Mouse (Mus musculus): ENCODE data around the gene Btbd2. TPM values are rescaled to one million over a fixed set of nuclear protein-coding genes. Genes with fewer than 3 reads are reported as not detected.

Gene Btbd2
- polyA plus RNA-seq, 1 experiment = 49.5 TPM

- WGBS = 73% methylated on average over 3 of the region's 3 CpGs
- no peak for DNase-seq (ENCODE audit: low read depth in 1 of 2, low spot score in 2 of 2)
- peaks cover 45% of the 10 kb centered on the region for H3K4me1 ChIP-seq (ENCODE audit: control insufficient read depth, insufficient read depth, insufficient read length)
- TF ChIP-seq POLR2A (IDR thresholded peaks at IDR 0.05; ENCODE audit: low read depth, low read length) (no peak), CTCF (IDR thresholded peaks at IDR 0.05; ENCODE audit: extremely low read depth, insufficient read depth, insufficient read length, insufficient replicate concordance) (no peak)
- no peak overlapping the region for H3K4me3 ChIP-seq (ENCODE audit: extremely low read depth, insufficient read depth, insufficient read length)
- H3K27ac ChIP-seq (ENCODE audit: insufficient read depth, low read length) = peak overlapping the region; percentile 83
- no peaks in the 10 kb centered on the region for H3K27me3 ChIP-seq (ENCODE audit: control insufficient read depth, insufficient read depth, low read length)
- H3K36me3 ChIP-seq (ENCODE audit: control insufficient read depth, insufficient read depth, low read length) = peaks cover 21% of the 10 kb centered on the region
Measured at GRCm38 (mm10) chr10:80611905-80612304, 45.0 kb downstream of the Btbd2 start.

GRCm38 (mm10) chr10:80611024-80611423 lies 45.8 kb downstream of the Btbd2 start:
- no peaks in the 10 kb centered on the region for H3K27me3 ChIP-seq (ENCODE audit: control insufficient read depth, insufficient read depth, low read length)
- H3K4me3 ChIP-seq (ENCODE audit: extremely low read depth, insufficient read depth, insufficient read length) = no peak overlapping the region
- H3K27ac ChIP-seq (ENCODE audit: insufficient read depth, low read length) = peak overlapping the region; percentile 83
- H3K4me1 ChIP-seq (ENCODE audit: control insufficient read depth, insufficient read depth, insufficient read length) = peaks cover 53% of the 10 kb centered on the region
- DNase-seq (ENCODE audit: low read depth in 1 of 2, low spot score in 2 of 2) = peak in 1 of 2 experiments; percentile 69
- WGBS = 23% methylated on average over 4 of the region's 4 CpGs
- peaks cover 28% of the 10 kb centered on the region for H3K36me3 ChIP-seq (ENCODE audit: control insufficient read depth, insufficient read depth, low read length)
- TF ChIP-seq CTCF (IDR thresholded peaks at IDR 0.05; ENCODE audit: extremely low read depth, insufficient read depth, insufficient read length, insufficient replicate concordance) (peak; percentile 73; the same call in 1 of the 2 replicates), POLR2A (IDR thresholded peaks at IDR 0.05; ENCODE audit: low read depth, low read length) (no peak)

GRCm38 (mm10) chr10:80610116-80610785 lies 46.6 kb downstream of the Btbd2 start:
- no peak overlapping the region for H3K4me3 ChIP-seq (ENCODE audit: extremely low read depth, insufficient read depth, insufficient read length)
- TF ChIP-seq POLR2A (IDR thresholded peaks at IDR 0.05; ENCODE audit: low read depth, low read length) (no peak), CTCF (IDR thresholded peaks at IDR 0.05; ENCODE audit: extremely low read depth, insufficient read depth, insufficient read length, insufficient replicate concordance) (no peak)
- H3K27me3 ChIP-seq (ENCODE audit: control insufficient read depth, insufficient read depth, low read length) = no peaks in the 10 kb centered on the region
- peaks cover 23% of the 10 kb centered on the region for H3K36me3 ChIP-seq (ENCODE audit: control insufficient read depth, insufficient read depth, low read length)
- H3K4me1 ChIP-seq (ENCODE audit: control insufficient read depth, insufficient read depth, insufficient read length) = peaks cover 53% of the 10 kb centered on the region
- WGBS = 54% methylated on average over 9 of the region's 9 CpGs
- peak overlapping the region; percentile 83 for H3K27ac ChIP-seq (ENCODE audit: insufficient read depth, low read length)
- no peak for DNase-seq (ENCODE audit: low read depth in 1 of 2, low spot score in 2 of 2)

- DNase-seq (ENCODE audit: low read depth in 1 of 2, low spot score in 2 of 2) = no peak
- WGBS = 91% methylated on average over 10 of the region's 10 CpGs
- H3K4me3 ChIP-seq (ENCODE audit: extremely low read depth, insufficient read depth, insufficient read length) = no peak overlapping the region
- peaks cover 60% of the 10 kb centered on the region for H3K4me1 ChIP-seq (ENCODE audit: control insufficient read depth, insufficient read depth, insufficient read length)
- no peak for TF ChIP-seq POLR2A (IDR thresholded peaks at IDR 0.05; ENCODE audit: low read depth, low read length)
- TF ChIP-seq CTCF (IDR thresholded peaks at IDR 0.05; ENCODE audit: extremely low read depth, insufficient read depth, insufficient read length, insufficient replicate concordance) = no peak
- peak overlapping the region; percentile 83 for H3K27ac ChIP-seq (ENCODE audit: insufficient read depth, low read length)
- peaks cover 17% of the 10 kb centered on the region for H3K36me3 ChIP-seq (ENCODE audit: control insufficient read depth, insufficient read depth, low read length)
- no peaks in the 10 kb centered on the region for H3K27me3 ChIP-seq (ENCODE audit: control insufficient read depth, insufficient read depth, low read length)
Measured at GRCm38 (mm10) chr10:80609269-80609924, 47.5 kb downstream of the Btbd2 start.

- no peak overlapping the region for H3K4me3 ChIP-seq (ENCODE audit: extremely low read depth, insufficient read depth, insufficient read length)
- DNase-seq (ENCODE audit: low read depth in 1 of 2, low spot score in 2 of 2) = no peak
- 90% methylated on average over 3 of the region's 3 CpGs for WGBS
- TF ChIP-seq CTCF (IDR thresholded peaks at IDR 0.05; ENCODE audit: extremely low read depth, insufficient read depth, insufficient read length, insufficient replicate concordance) (no peak), POLR2A (IDR thresholded peaks at IDR 0.05; ENCODE audit: low read depth, low read length) (no peak)
- no peaks in the 10 kb centered on the region for H3K27me3 ChIP-seq (ENCODE audit: control insufficient read depth, insufficient read depth, low read length)
- H3K36me3 ChIP-seq (ENCODE audit: control insufficient read depth, insufficient read depth, low read length) = peaks cover 17% of the 10 kb centered on the region
- peak overlapping the region; percentile 21 for H3K27ac ChIP-seq (ENCODE audit: insufficient read depth, low read length)
- peaks cover 63% of the 10 kb centered on the region for H3K4me1 ChIP-seq (ENCODE audit: control insufficient read depth, insufficient read depth, insufficient read length)
Measured at GRCm38 (mm10) chr10:80608435-80608834, 48.4 kb downstream of the Btbd2 start.

- no peak overlapping the region for H3K4me3 ChIP-seq (ENCODE audit: extremely low read depth, insufficient read depth, insufficient read length)
- H3K4me1 ChIP-seq (ENCODE audit: control insufficient read depth, insufficient read depth, insufficient read length) = peaks cover 60% of the 10 kb centered on the region
- no peak for DNase-seq (ENCODE audit: low read depth in 1 of 2, low spot score in 2 of 2)
- H3K36me3 ChIP-seq (ENCODE audit: control insufficient read depth, insufficient read depth, low read length) = peaks cover 17% of the 10 kb centered on the region
- no peaks in the 10 kb centered on the region for H3K27me3 ChIP-seq (ENCODE audit: control insufficient read depth, insufficient read depth, low read length)
- 93% methylated on average over 34 of the region's 34 CpGs for WGBS
- peak overlapping the region; percentile 39; the same call in 1 of the 2 replicates for H3K27ac ChIP-seq (ENCODE audit: insufficient read depth, low read length)
- TF ChIP-seq POLR2A (IDR thresholded peaks at IDR 0.05; ENCODE audit: low read depth, low read length) = no peak
- no peak for TF ChIP-seq CTCF (IDR thresholded peaks at IDR 0.05; ENCODE audit: extremely low read depth, insufficient read depth, insufficient read length, insufficient replicate concordance)
Measured at GRCm38 (mm10) chr10:80606737-80607350, 50.0 kb downstream of the Btbd2 start.
